Mouse (Mus musculus): ENCODE measurements at regions not wholly inside any gene's neighbourhood (a gene's known extent, or its start where the extent isn't known, plus 50 kb on each side); places are given as distances from the start of the nearest gene placed in this dataset.
A peak's percentile ranks its signal among the peaks of the same experiment; 100 is the strongest.

DNA sequence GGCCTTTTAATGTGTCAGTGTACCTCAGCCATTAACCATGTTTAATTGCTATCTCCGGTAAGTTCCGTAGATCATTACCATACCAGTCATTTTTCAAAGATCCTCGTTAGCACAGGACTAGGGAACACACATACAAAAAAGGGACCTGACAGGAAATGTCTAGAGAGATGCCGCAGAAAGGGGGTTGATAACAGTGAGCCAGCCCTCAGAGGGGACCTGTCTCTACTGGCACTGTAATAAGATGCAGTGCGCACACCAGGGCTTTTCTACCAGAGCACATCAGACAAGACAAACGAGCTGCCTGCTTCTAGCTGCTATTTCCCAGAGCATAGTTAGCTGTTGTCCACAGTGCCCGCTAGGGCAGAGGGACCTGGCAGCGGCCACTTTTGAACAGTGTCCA, 199.1 kb downstream of the Sox11 start:
- Histone ChIP-seq H3K27me3 (ENCODE audit: control insufficient read depth, insufficient read depth, low read length) (no peaks in the 10 kb centered on the region), H3K36me3 (ENCODE audit: control insufficient read depth, insufficient read depth, low read length) (no peaks in the 10 kb centered on the region), H3K4me3 (replicated peaks; ENCODE audit: low read length) (no peak overlapping the region), H3K4me2 (replicated peaks; ENCODE audit: low read depth, low read length, severe bottlenecking) (no peak overlapping the region), H3K9me3 (ENCODE audit: control insufficient read depth, low read length) (no peaks in the 10 kb centered on the region), H3K9ac (ENCODE audit: low read depth, low read length, severe bottlenecking) (no peak overlapping the region), H3K4me1 (ENCODE audit: control insufficient read depth, insufficient read depth, low read length) (peaks cover 18% of the 10 kb centered on the region), H3K27ac (replicated peaks; ENCODE audit: low read depth, low read length) (no peak overlapping the region)
- 46% methylated on average over 8 of the region's 8 CpGs for WGBS
- ATAC-seq (ENCODE audit: low FRiP score, low read depth) (no peak), DNase-seq (ENCODE audit: low spot score) (no peak)
- TF ChIP-seq POLR2A (IDR thresholded peaks at IDR 0.05; ENCODE audit: borderline replicate concordance, extremely low read depth, insufficient read depth, insufficient read length) = no peak

DNA sequence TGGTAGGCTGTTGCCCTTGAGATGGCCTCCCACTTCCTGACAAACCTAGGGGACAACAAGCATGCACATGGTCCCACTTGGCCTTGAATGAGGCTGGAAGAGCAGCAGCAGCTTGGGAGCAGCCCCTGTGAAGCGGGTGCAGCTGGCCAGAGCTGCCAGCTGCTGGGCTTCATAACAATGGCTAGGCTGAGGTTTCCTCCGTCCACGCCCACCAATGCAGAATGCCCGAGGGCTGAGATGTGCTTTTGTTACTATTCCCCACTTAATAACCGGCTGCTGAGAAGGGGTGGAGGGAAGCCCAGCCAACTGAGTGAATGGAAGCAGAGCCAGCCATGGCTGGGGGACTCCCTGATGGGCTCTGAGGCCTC, 202.1 kb downstream of the Sox11 start:
- no peak overlapping the region for H3K27ac ChIP-seq (replicated peaks; ENCODE audit: low read depth, low read length)
- WGBS = 32% methylated on average over 5 of the region's 5 CpGs
- H3K4me1 ChIP-seq (ENCODE audit: control insufficient read depth, insufficient read depth, low read length) = peaks cover 42% of the 10 kb centered on the region
- H3K4me2 ChIP-seq (replicated peaks; ENCODE audit: low read depth, low read length, severe bottlenecking) = no peak overlapping the region
- H3K4me3 ChIP-seq (replicated peaks; ENCODE audit: low read length) = no peak overlapping the region
- no peaks in the 10 kb centered on the region for H3K36me3 ChIP-seq (ENCODE audit: control insufficient read depth, insufficient read depth, low read length)
- no peaks in the 10 kb centered on the region for H3K9me3 ChIP-seq (ENCODE audit: control insufficient read depth, low read length)
- ATAC-seq (ENCODE audit: low FRiP score, low read depth) = peak; percentile 61; the same call in 1 of the 2 replicates
- no peak for TF ChIP-seq POLR2A (IDR thresholded peaks at IDR 0.05; ENCODE audit: borderline replicate concordance, extremely low read depth, insufficient read depth, insufficient read length)
- H3K27me3 ChIP-seq (ENCODE audit: control insufficient read depth, insufficient read depth, low read length) = no peaks in the 10 kb centered on the region
- DNase-seq (ENCODE audit: low spot score) = peak; percentile 74
- H3K9ac ChIP-seq (ENCODE audit: low read depth, low read length, severe bottlenecking) = no peak overlapping the region

DNA sequence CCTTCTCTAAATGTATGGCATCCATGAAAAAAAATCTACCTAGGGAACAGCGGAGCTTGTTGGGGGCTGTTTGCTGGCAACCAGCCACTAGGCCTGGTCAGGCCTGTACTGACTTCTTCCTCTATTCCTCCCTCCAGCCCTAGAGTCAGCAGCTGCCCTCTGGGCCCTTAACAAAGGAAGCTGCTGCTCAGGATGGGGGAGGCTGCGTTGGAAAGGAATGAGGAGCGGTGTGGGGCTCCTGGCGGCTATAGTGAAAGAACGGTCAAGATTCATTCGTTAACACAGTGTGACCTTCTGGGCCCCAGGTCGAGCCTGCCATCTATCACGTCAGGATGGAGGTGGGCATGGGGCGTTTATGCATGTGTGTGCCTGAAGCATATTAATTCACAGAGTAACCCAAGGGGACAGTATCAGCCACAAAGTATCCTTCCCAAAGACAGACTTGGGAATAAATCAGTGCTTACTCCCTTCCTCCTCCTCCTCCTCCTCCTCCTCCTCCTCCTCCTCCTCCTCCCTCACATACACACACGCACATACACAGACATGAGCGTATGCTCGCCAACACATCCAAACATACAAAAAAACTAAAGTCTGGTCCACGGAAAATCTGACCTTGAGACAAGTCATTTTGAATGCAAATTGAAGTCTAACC, 202.6 kb downstream of the Sox11 start:
- DNase-seq (ENCODE audit: low spot score) (no peak), ATAC-seq (ENCODE audit: low FRiP score, low read depth) (peak; percentile 20; the same call in 1 of the 2 replicates)
- TF ChIP-seq POLR2A (IDR thresholded peaks at IDR 0.05; ENCODE audit: borderline replicate concordance, extremely low read depth, insufficient read depth, insufficient read length) = no peak
- WGBS = 34% methylated on average over 13 of the region's 13 CpGs
- H3K36me3 ChIP-seq (ENCODE audit: control insufficient read depth, insufficient read depth, low read length) = no peaks in the 10 kb centered on the region
- H3K9me3 ChIP-seq (ENCODE audit: control insufficient read depth, low read length) = no peaks in the 10 kb centered on the region
- peaks cover 47% of the 10 kb centered on the region for H3K4me1 ChIP-seq (ENCODE audit: control insufficient read depth, insufficient read depth, low read length)
- H3K27me3 ChIP-seq (ENCODE audit: control insufficient read depth, insufficient read depth, low read length) = no peaks in the 10 kb centered on the region
- no peak overlapping the region for H3K4me2 ChIP-seq (replicated peaks; ENCODE audit: low read depth, low read length, severe bottlenecking)
- H3K27ac ChIP-seq (replicated peaks; ENCODE audit: low read depth, low read length) = peak overlapping the region; percentile 52
- no peak overlapping the region for H3K9ac ChIP-seq (ENCODE audit: low read depth, low read length, severe bottlenecking)
- no peak overlapping the region for H3K4me3 ChIP-seq (replicated peaks; ENCODE audit: low read length)

DNA sequence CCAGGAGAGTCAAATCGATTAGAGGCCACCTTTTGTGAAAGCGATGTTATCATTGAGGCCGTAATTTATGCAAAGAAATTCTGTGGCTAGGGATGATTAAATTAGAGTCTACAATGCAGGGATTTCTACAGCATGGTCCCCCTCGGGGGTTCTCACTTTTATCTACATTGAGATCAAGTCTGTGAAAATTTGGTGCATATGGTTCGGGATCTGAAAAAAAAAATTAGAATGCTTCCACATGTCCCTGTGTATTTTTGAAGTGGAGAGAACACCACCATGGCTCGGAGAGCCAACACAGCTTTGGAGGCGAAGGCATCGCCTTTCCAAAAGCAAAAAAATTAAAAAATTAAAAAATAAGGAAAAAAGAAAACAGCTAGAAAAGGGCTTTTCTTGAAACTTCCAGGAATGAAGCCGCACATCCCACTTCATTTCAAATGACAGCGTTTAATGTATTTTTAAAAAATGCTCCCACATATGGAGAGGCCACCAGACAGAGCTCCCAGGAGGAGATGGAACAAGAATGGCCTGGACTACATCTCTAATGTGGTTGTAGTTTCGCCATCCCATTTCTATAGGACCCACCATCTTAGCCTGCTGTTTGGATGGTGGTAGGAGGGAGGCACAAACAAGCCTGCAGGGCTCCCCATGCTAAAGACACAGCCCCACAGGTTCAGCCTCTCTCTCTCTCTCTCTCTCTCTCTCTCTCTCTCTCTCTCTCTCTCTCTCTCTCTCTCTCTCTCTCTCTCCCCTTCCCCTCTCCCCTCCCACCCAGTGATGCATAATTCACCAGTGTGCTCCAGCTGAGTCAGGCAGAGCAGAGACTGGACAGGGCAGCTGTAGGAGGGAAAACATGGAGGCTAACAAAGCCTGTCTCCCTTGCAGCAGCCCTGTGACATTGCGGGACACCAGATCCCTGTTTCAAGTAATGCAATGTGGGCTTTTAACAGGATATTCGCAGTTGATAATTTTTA, 203.4 kb downstream of the Sox11 start:
- Histone ChIP-seq H3K4me2 (replicated peaks; ENCODE audit: low read depth, low read length, severe bottlenecking) (no peak overlapping the region), H3K9me3 (ENCODE audit: control insufficient read depth, low read length) (no peaks in the 10 kb centered on the region), H3K27me3 (ENCODE audit: control insufficient read depth, insufficient read depth, low read length) (no peaks in the 10 kb centered on the region), H3K4me3 (replicated peaks; ENCODE audit: low read length) (no peak overlapping the region), H3K9ac (ENCODE audit: low read depth, low read length, severe bottlenecking) (no peak overlapping the region), H3K4me1 (ENCODE audit: control insufficient read depth, insufficient read depth, low read length) (peaks cover 52% of the 10 kb centered on the region), H3K27ac (replicated peaks; ENCODE audit: low read depth, low read length) (peak overlapping the region; percentile 52; the same call in 1 of the 2 replicates), H3K36me3 (ENCODE audit: control insufficient read depth, insufficient read depth, low read length) (no peaks in the 10 kb centered on the region)
- 68% methylated on average over 13 of the region's 13 CpGs for WGBS
- DNase-seq (ENCODE audit: low spot score) = no peak
- ATAC-seq (ENCODE audit: low FRiP score, low read depth) = no peak
- TF ChIP-seq POLR2A (IDR thresholded peaks at IDR 0.05; ENCODE audit: borderline replicate concordance, extremely low read depth, insufficient read depth, insufficient read length) = no peak

DNA sequence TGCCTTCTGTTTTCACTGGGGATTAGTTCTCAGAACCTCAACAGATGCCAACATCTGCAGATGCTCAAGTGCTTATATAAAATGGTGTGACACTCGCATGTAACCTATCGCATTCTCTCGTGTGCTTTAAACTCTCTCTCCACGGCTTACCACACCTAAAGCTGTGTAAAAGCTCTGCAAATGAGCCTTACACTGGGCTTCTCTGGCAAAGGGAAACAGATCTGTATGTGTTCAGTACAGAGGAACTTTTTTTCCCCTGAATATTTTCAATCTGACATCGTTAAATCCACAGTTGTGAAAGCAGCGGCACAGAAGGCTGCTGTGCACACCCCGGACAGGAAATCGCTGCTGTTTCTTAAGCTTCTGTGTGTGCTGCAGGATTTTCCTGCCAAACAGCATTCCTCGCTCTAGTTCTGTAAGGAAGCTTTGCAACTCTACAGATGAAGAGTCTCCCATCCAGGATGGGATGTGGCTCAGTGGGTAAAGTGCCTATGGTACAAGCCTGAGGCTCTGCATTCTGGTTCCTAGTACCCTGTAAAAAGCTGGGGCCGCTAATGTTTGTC, 206.3 kb downstream of the Sox11 start:
- ATAC-seq (ENCODE audit: low FRiP score, low read depth) = peak; percentile 65
- Histone ChIP-seq H3K36me3 (ENCODE audit: control insufficient read depth, insufficient read depth, low read length) (no peaks in the 10 kb centered on the region), H3K27me3 (ENCODE audit: control insufficient read depth, insufficient read depth, low read length) (no peaks in the 10 kb centered on the region), H3K27ac (replicated peaks; ENCODE audit: low read depth, low read length) (peak overlapping the region; percentile 45), H3K4me3 (replicated peaks; ENCODE audit: low read length) (no peak overlapping the region), H3K9me3 (ENCODE audit: control insufficient read depth, low read length) (no peaks in the 10 kb centered on the region), H3K4me1 (ENCODE audit: control insufficient read depth, insufficient read depth, low read length) (peaks cover 57% of the 10 kb centered on the region), H3K9ac (ENCODE audit: low read depth, low read length, severe bottlenecking) (no peak overlapping the region), H3K4me2 (replicated peaks; ENCODE audit: low read depth, low read length, severe bottlenecking) (peak overlapping the region; percentile 31; the same call in 1 of the 2 replicates)
- peak; percentile 87 for DNase-seq (ENCODE audit: low spot score)
- TF ChIP-seq POLR2A (IDR thresholded peaks at IDR 0.05; ENCODE audit: borderline replicate concordance, extremely low read depth, insufficient read depth, insufficient read length) = no peak
- WGBS = 5% methylated on average over 10 of the region's 10 CpGs
